Mouse (Mus musculus) CH12.LX (cell line): Measurements from ENCODE around the gene Pola2.

Experiments used
- CHD1 ChIP-seq: IDR thresholded peaks from 2 replicates; pipeline ENCODE4 v1.6.1; 2012; ENCODE audit warnings: low read depth, low read length, improper control_type of control experiment, inconsistent platforms
- CTCF ChIP-seq, 2 experiments: IDR thresholded peaks in 1 of 2; conservative IDR thresholded peaks in 1 of 2; 2 replicates each; pipeline ENCODE4 v1.5.1; 2011 to 2012; ENCODE audit warnings: low read depth in 2 of 2, low read length in 2 of 2, improper control_type of control experiment in 1 of 2, inconsistent platforms in 1 of 2, mild to moderate bottlenecking in 1 of 2, moderate library complexity in 1 of 2
- E2F4 ChIP-seq: IDR thresholded peaks from 2 replicates; pipeline ENCODE4 v1.6.1; 2011; ENCODE audit warnings: low read depth, low read length, improper control_type of control experiment; ENCODE audit not compliant: insufficient replicate concordance
- ELF1 ChIP-seq: IDR thresholded peaks from 2 replicates; pipeline ENCODE4 v1.6.1; 2014; ENCODE audit warnings: low read depth, mild to moderate bottlenecking, inconsistent platforms, low read length, improper control_type of control experiment
- POLR2A ChIP-seq: IDR thresholded peaks from 2 replicates; pipeline ENCODE4 v1.6.1; 2011; ENCODE audit warnings: low read depth, mild to moderate bottlenecking, improper control_type of control experiment, low read length
- SIN3A ChIP-seq: IDR thresholded peaks from 2 replicates; pipeline ENCODE4 v1.6.1; 2012; ENCODE audit warnings: low read length, improper control_type of control experiment, inconsistent platforms
- TCF12 ChIP-seq: IDR thresholded peaks from 2 replicates; pipeline ENCODE4 v1.6.1; 2014; ENCODE audit warnings: low read depth, mild to moderate bottlenecking, inconsistent platforms, low read length, improper control_type of control experiment
- USF1 ChIP-seq: IDR thresholded peaks from 2 replicates; pipeline ENCODE4 v1.6.1; 2014; ENCODE audit warnings: low read depth, mild to moderate bottlenecking, inconsistent platforms, low read length, improper control_type of control experiment
- ZC3H11A ChIP-seq: IDR thresholded peaks from 2 replicates; pipeline ENCODE4 v1.6.1; 2012; ENCODE audit warnings: low read depth, mild to moderate bottlenecking, inconsistent platforms, low read length, improper control_type of control experiment

GRCm38 (mm10) chr19:5940173-5940572, 23.8 kb downstream of the Pola2 start:
- TF ChIP-seq CHD1, result no peak
- no peak for TF ChIP-seq USF1
- no peak for TF ChIP-seq POLR2A
- no peak for TF ChIP-seq TCF12
- no peak for TF ChIP-seq SIN3A
- no peak for TF ChIP-seq ZC3H11A
- no peak for TF ChIP-seq ELF1
- TF ChIP-seq CTCF (conservative IDR thresholded peaks at IDR 0.05 in 1 of 2, IDR thresholded peaks at IDR 0.05 in 1 of 2; ENCODE audit: low read depth in 2 of 2, low read length in 2 of 2), result no peak
- TF ChIP-seq E2F4, result no peak
